Mouse (Mus musculus) embryonic stem cell, embryonic (primary cell): ENCODE measurements around the gene Pnpla8.
"Not testable (repeated sequence)": the region's sequence is repeated elsewhere in the genome, so short reads cannot be mapped to it uniquely, and the experiment has no call there.

Experiments
- CTCF ChIA-PET, 4 experiments: fragments of 300-600 bp in 2 of 4; fragments of 350-600 bp in 2 of 4; sonication (Branson Sonifier 250); formaldehyde crosslinking; loops; one replicate each; lab custom pipeline; 2022; ENCODE audit warnings: inconsistent platforms in 2 of 4; lab: Charles Lee
- POLR2A ChIA-PET, 4 experiments: fragments of 300-600 bp in 2 of 4; fragments of 350-600 bp in 2 of 4; sonication (Branson Sonifier 250); formaldehyde crosslinking; loops; one replicate each; lab custom pipeline; 2022; ENCODE audit warnings: antibody characterized with exemption in 4 of 4, inconsistent platforms in 1 of 4; lab: Charles Lee

Gene Pnpla8

GRCm38 (mm10) chr12:44262612-44263011 lies 41.4 kb downstream of the Pnpla8 start:
- POLR2A ChIA-PET: interaction anchor here in 2 of 4 experiments (1.5 to 1.8 kb wide), 2 partner anchors 12 to 53 kb away, joined by 4 read pairs; no protein-coding TSS in a partner anchor

DNA sequence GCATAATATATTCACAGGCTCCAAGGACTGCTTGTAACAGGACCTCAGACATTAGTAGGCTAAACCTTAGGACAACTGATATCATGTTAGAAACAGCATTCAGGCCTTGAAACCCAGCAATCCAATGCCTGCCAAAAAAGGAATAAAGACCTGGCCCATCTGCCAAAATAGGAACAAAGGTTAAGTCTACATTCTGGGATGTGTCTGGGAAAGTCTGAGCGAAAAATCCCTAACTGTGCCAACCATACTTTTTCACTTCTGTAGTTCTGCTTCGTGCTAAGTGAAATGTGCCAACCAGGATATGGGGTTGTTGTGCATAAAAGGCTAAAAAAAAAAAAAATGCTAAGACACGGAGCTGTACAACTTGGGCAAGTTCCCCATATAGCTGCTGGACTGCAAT lies 44.5 kb downstream of the Pnpla8 start:
- ChIA-PET CTCF (no interaction called here), POLR2A (interaction anchor here in 1 of 4 experiments (0.6 to 7.2 kb wide), 2 partner anchors 56 to 285 kb away, joined by 3 to 55 read pairs; partner anchors contain the start of gene Dnajb9)

More at GRCm38 (mm10) chr12:44262612-44263011, 41.4 kb downstream of the Pnpla8 start:
- CTCF ChIA-PET: no interaction called here

DNA sequence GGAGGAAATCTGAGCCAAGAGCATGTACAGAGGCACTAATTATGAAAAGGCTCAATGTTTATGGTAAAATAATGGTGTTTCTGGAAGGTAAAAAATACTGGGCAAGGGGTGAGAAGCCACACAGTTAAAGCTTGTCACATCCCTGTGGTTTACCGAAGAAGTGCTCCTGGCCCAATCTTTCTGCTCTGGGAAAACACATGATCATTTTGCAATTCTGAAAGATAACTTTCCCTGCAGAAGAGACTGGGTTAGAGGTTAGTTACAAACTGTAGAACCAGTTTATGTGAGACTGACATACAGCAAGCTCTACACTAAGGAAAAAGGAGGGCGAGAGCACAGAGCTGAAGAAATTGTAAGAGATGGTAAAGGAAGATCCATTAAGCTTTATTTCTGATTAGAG lies 46.0 kb downstream of the Pnpla8 start:
- CTCF ChIA-PET: no interaction called here
- POLR2A ChIA-PET: interaction anchor here (0.5 to 7.2 kb wide), 5 partner anchors 16 to 564 kb away, joined by 3 to 75 read pairs (median 27); partner anchors contain the start of gene Dnajb9 (in 3 of the 4)

GRCm38 (mm10) chr12:44268728-44269302 lies 47.6 kb downstream of the Pnpla8 start:
- ChIA-PET POLR2A (interaction anchor here (0.6 to 7.2 kb wide), 48 partner anchors 9 to 806 kb away, joined by 3 to 75 read pairs (median 4); partner anchors contain the start of genes Dnajb9 (in 4 of the 4), Nrcam (in 2 of the 4), Pnpla8 (in 2 of the 4) and Stxbp6 (in 1 of the 4)), CTCF (interaction anchor here in 2 of 4 experiments (0.6 to 0.8 kb wide), 3 partner anchors 22 to 280 kb away, joined by 3 to 5 read pairs (median 3); partner anchors contain the start of gene Dnajb9 (in 1 of the 2))

- CTCF ChIA-PET: interaction anchor here in 1 of 4 experiments (0.8 kb wide), 1 partner anchor 279 kb away, joined by 3 read pairs; no protein-coding TSS in a partner anchor
- POLR2A ChIA-PET: interaction anchor here (0.6 to 7.2 kb wide), 42 partner anchors 8 to 805 kb away, joined by 3 to 75 read pairs (median 4); partner anchors contain the start of genes Dnajb9 (in 4 of the 4), Nrcam (in 2 of the 4), Pnpla8 (in 2 of the 4) and Stxbp6 (in 1 of the 4)
These were observed 48.2 kb downstream of the Pnpla8 start for GRCm38 (mm10) chr12:44269311-44269831.

- ChIA-PET CTCF (no interaction called here), POLR2A (interaction anchor here in 2 of 4 experiments (0.9 to 2.3 kb wide), 7 partner anchors 10 to 65 kb away, joined by 3 to 12 read pairs (median 4); partner anchors contain the start of genes Dnajb9 (in 2 of the 2) and Pnpla8 (in 1 of the 2))
These were observed 53.1 kb downstream of the Pnpla8 start for GRCm38 (mm10) chr12:44274125-44274835.

DNA sequence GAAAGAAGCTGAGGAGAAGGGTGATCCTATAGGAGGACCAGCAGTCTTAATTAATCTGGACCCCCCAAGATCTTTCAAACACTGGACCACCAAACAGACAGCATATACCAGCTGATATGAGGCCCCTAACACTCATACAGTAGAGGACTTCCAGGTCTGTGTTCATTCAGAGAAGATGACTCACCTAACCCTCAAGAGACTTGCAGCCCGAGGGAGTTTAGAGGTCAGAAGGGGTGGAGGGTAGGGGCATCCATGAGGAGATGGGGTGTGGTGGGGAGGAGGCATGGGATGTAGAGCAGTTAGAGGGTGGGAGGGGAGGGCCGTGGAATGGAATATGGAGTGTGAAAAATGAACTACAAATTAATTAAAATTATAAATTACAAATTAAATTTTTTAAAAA lies 59.0 kb downstream of the Pnpla8 start:
- CTCF ChIA-PET: not testable (repeated sequence)
- POLR2A ChIA-PET: interaction anchor here in 1 of 4 experiments (0.6 kb wide), 1 partner anchor 24 kb away, joined by 4 read pairs; no protein-coding TSS in a partner anchor

DNA sequence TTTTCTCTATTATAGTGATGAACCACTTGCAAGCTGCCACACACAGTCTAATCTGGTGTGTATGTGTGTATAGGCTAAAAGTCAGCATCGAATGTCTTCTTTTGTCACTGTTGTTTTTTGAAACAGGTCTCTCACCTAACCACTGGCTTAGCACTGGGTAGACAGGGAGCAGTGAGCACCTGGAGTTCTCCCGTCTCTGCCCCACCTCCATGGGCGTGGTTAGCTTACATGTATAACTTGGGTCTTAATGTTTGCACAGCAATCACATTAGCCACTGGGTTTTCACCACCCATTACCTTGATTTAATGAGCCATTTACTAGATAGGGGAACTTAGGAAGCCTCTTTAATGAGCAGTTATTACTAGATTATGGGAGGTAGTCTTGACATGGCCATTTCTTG lies 60.4 kb downstream of the Pnpla8 start:
- ChIA-PET CTCF (interaction anchor here in 1 of 4 experiments (0.6 kb wide), 1 partner anchor 46 kb away, joined by 7 read pairs; no protein-coding TSS in a partner anchor), POLR2A (interaction anchor here in 2 of 4 experiments (1.2 to 3.9 kb wide), 3 partner anchors 8 to 72 kb away, joined by 3 to 12 read pairs (median 5); partner anchors contain the start of gene Dnajb9 (in 1 of the 2))

DNA sequence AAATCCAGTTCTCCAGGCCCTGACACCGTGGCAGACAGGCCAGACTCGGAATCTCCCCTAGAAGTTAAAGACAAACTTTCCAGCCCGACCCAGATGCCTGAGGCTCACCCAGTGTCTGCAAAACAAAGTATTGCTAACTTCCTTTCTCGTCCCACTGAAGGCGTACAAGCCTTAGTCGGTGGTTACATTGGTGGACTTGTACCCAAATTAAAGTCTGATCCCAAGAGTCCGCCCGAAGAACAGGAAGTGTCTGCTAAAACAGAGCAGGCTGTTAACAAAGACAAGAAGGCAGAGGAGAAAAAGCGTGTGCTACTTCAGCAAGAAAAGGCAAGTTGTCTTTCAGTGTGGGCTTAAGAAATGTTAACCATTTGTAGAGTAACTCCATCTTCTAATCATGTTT lies 62.2 kb downstream of the Pnpla8 start:
- ChIA-PET POLR2A (interaction anchor here in 3 of 4 experiments (1.0 to 3.9 kb wide), 5 partner anchors 9 to 16 kb away, joined by 3 to 12 read pairs (median 5); no protein-coding TSS in a partner anchor), CTCF (no interaction called here)

DNA sequence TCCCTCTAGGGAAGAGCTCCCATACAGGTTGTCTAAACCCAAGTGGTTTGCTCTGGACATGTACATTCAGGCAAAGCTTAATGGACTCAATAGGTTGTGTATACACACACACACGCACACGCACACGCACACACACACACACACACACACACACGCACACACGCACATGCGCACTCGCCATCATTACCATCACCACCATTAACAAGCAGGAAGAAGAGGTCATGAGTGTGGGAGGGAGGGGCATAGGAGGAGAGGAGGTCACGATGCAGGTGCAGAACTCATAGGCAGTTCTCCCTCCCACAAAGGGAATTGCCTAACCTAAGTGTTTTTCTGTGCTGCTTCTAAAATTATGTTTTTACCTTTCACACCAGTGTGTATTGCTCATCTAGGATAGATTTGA lies 65.8 kb downstream of the Pnpla8 start:
- ChIA-PET CTCF (no interaction called here), POLR2A (interaction anchor here in 3 of 4 experiments (0.6 to 1.6 kb wide), 5 partner anchors 13 to 338 kb away, joined by 3 to 6 read pairs (median 3); partner anchors contain the start of gene Dnajb9 (in 1 of the 3))

GRCm38 (mm10) chr12:44292281-44292680 lies 71.1 kb downstream of the Pnpla8 start:
- ChIA-PET POLR2A (interaction anchor here in 1 of 4 experiments (1.2 kb wide), 1 partner anchor 23 kb away, joined by 4 read pairs; no protein-coding TSS in a partner anchor), CTCF (interaction anchor here in 3 of 4 experiments (0.6 to 1.6 kb wide), 6 partner anchors 21 to 280 kb away, joined by 3 to 6 read pairs (median 4); no protein-coding TSS in a partner anchor)

GRCm38 (mm10) chr12:44300793-44301192 lies 79.6 kb downstream of the Pnpla8 start:
- ChIA-PET CTCF (no interaction called here), POLR2A (no interaction called here)

DNA sequence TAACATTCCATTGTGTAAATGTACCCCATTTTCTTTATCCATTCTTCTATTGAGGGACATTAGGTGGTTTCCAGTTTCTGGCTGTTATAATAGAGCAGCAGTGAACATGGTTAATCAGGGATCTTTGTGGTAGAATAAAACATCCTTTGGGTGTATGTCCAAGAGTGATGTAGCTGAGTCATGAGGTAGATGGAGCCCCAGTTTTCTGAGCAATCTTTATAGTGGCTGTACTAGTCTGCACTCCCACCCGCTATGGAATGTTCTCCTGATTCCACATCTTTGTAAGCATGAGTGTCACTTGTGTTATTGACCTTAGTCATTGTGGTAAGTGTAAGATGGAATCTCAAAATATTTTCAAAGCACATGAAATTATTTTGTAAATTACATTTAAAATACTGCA lies 82.8 kb downstream of the Pnpla8 start:
- POLR2A ChIA-PET: no interaction called here
- CTCF ChIA-PET: no interaction called here

- CTCF ChIA-PET: no interaction called here
- POLR2A ChIA-PET: interaction anchor here in 1 of 4 experiments (1.4 kb wide), 1 partner anchor 9 kb away, joined by 4 read pairs; no protein-coding TSS in a partner anchor
These were observed 83.7 kb downstream of the Pnpla8 start for GRCm38 (mm10) chr12:44304869-44305268.

GRCm38 (mm10) chr12:44308221-44308620 lies 87.1 kb downstream of the Pnpla8 start:
- POLR2A ChIA-PET: interaction anchor here in 2 of 4 experiments (1.0 to 1.7 kb wide), 2 partner anchors 39 to 45 kb away, joined by 3 read pairs; no protein-coding TSS in a partner anchor
- CTCF ChIA-PET: no interaction called here

DNA sequence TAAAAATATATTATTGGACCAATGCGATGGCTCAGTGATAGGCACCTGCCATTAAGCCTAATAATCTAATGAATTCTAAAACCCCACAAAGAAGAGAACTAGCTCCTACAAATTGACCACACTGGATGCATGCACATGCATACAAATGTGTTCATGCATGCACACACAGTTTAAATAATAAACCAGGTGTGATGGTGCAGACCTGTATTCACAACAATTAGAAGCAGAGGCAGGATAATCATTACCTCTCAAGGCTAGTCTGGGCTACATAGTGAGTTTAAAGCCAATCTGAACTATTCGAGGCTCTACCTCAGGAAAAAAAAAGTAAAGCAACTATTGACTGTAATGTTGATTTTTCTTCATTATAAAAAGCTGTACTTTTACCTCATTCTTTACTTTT lies 94.0 kb downstream of the Pnpla8 start:
- POLR2A ChIA-PET: no interaction called here
- CTCF ChIA-PET: no interaction called here

- CTCF ChIA-PET: interaction anchor here in 1 of 4 experiments (0.5 kb wide), 1 partner anchor 36 kb away, joined by 3 read pairs; no protein-coding TSS in a partner anchor
- POLR2A ChIA-PET: no interaction called here
These were observed 103.9 kb downstream of the Pnpla8 start for GRCm38 (mm10) chr12:44325091-44325490.

GRCm38 (mm10) chr12:44327452-44327851 lies 106.3 kb downstream of the Pnpla8 start:
- CTCF ChIA-PET: interaction anchor here in 2 of 4 experiments (0.7 to 0.9 kb wide), 4 partner anchors 29 to 221 kb away, joined by 3 to 7 read pairs (median 4); no protein-coding TSS in a partner anchor
- POLR2A ChIA-PET: interaction anchor here in 3 of 4 experiments (0.8 to 1.3 kb wide), 5 partner anchors 14 to 118 kb away, joined by 3 to 5 read pairs (median 4); no protein-coding TSS in a partner anchor
